Mouse (Mus musculus) stomach, embryonic 15.5 days (tissue): ENCODE results near the gene Spats2. TPM values are rescaled to one million over a fixed set of nuclear protein-coding genes. Genes with fewer than 3 reads are reported as not detected.

ENCODE experiments used
- ATAC-seq: fragments of 200-750 bp; cut with Nextera tagmentation; 2 replicates; pipeline ENCODE4 v1.8.0; 2017; ENCODE audit warnings: low read depth, moderate number of reproducible peaks, moderate TSS enrichment; ENCODE audit not compliant: insufficient read depth, low FRiP score
- H3K27ac ChIP-seq: fragments of 300-500 bp; sonication (generic); 2 replicates; pipeline ENCODE4 v1.5.1; 2015; ENCODE audit warnings: mild to moderate bottlenecking, inconsistent platforms
- H3K27me3 ChIP-seq: fragments of 300-500 bp; sonication (generic); replicated peaks from 2 replicates; pipeline ENCODE4 v1.6.1; 2015; ENCODE audit warnings: inconsistent platforms
- H3K36me3 ChIP-seq: fragments of 300-500 bp; sonication (generic); 2 replicates; pipeline ENCODE4 v1.6.1; 2015; ENCODE audit warnings: inconsistent platforms
- H3K4me1 ChIP-seq: fragments of 300-500 bp; sonication (generic); 2 replicates; pipeline ENCODE4 v1.6.1; 2015; ENCODE audit warnings: inconsistent platforms
- H3K4me2 ChIP-seq: fragments of 300-500 bp; sonication (generic); 2 replicates; pipeline ENCODE4 v1.6.1; 2015; ENCODE audit warnings: mild to moderate bottlenecking, inconsistent platforms
- H3K4me3 ChIP-seq: fragments of 300-500 bp; sonication (generic); replicated peaks from 2 replicates; pipeline ENCODE4 v1.5.1; 2015; ENCODE audit warnings: inconsistent platforms
- H3K9ac ChIP-seq: fragments of 300-500 bp; sonication (generic); 2 replicates; pipeline ENCODE4 v1.6.1; 2015; ENCODE audit warnings: inconsistent platforms
- H3K9me3 ChIP-seq: fragments of 300-500 bp; sonication (generic); 2 replicates; pipeline ENCODE4 v1.6.1; 2016; ENCODE audit warnings: inconsistent platforms
- WGBS: fragments of 180-500 bp; shearing (Covaris S2); methylation state at CpG from one replicate; pipeline ENCODE4 v1.1.7; 2015; 5-methylcytosine and 5-hydroxymethylcytosine counted together
- polyA plus RNA-seq: library from polyadenylated mRNA; unstranded; fragments of >200 nt; fragmentation: Nextera tagmentation; extraction: Ambion mirVana; gene quantifications from 2 replicates; pipeline ENCODE4 v1.2.1, GENCODE M21; 2015

Spats2 gene
- polyA plus RNA-seq, 1 experiment from 2014 or later: 28.3 TPM

GRCm38 (mm10) chr15:99088292-99088691 is 37.4 kb upstream of the Spats2 start:
- Histone ChIP-seq H3K36me3 (peaks cover 4% of the 10 kb centered on the region; the same call in 1 of the 2 replicates), H3K4me3 (peak overlapping the region; percentile 30; the same call in 1 of the 2 replicates), H3K9me3 (no peaks in the 10 kb centered on the region), H3K27ac (no peak overlapping the region), H3K9ac (no peak overlapping the region), H3K27me3 (peaks cover 89% of the 10 kb centered on the region), H3K4me1 (peaks cover 21% of the 10 kb centered on the region), H3K4me2 (peak overlapping the region; percentile 58)
- peak; percentile 41; the same call in 1 of the 2 replicates for ATAC-seq
- under 1% methylated on average over 27 of the region's 27 CpGs for WGBS

GRCm38 (mm10) chr15:99089069-99089468 is 36.6 kb upstream of the Spats2 start:
- H3K4me1 ChIP-seq: peaks cover 23% of the 10 kb centered on the region
- H3K4me3 ChIP-seq: no peak overlapping the region
- peak overlapping the region; percentile 58; the same call in 1 of the 2 replicates for H3K4me2 ChIP-seq
- H3K9me3 ChIP-seq: no peaks in the 10 kb centered on the region
- H3K27ac ChIP-seq: no peak overlapping the region
- H3K36me3 ChIP-seq: no peaks in the 10 kb centered on the region
- no peak overlapping the region for H3K9ac ChIP-seq
- ATAC-seq: no peak
- WGBS: 19% methylated on average over 14 of the region's 14 CpGs
- peaks cover 90% of the 10 kb centered on the region for H3K27me3 ChIP-seq

- ATAC-seq: no peak
- peak within 1 kb of the TSS; percentile 92 for H3K4me2 ChIP-seq
- 0 out of 2 replicates have a peak within 1 kb of the TSS, but pooled peaks have one; percentile 3 for H3K9ac ChIP-seq
- 59% methylated on average over 8 of the region's 8 CpGs for WGBS
- H3K27me3 ChIP-seq: peaks cover 89% of the 10 kb centered on the region
- H3K36me3 ChIP-seq: no peaks in the 10 kb centered on the region
- H3K27ac ChIP-seq: no peak within 1 kb of the TSS
- peaks cover 39% of the 10 kb centered on the region for H3K4me1 ChIP-seq
- no peaks in the 10 kb centered on the region for H3K9me3 ChIP-seq
- peak within 1 kb of the TSS; percentile 42 for H3K4me3 ChIP-seq
These were observed 32.8 kb upstream of the Spats2 start, which contains the start of gene Dnajc22 for GRCm38 (mm10) chr15:99092870-99093269. TSS of gene Dnajc22 (plus strand) at chr15:99093170.

- no peak overlapping the region for H3K27ac ChIP-seq
These were observed 32.1 kb upstream of the Spats2 start for GRCm38 (mm10) chr15:99093291-99094258.

GRCm38 (mm10) chr15:99094631-99095270 is 31.0 kb upstream of the Spats2 start:
- ATAC-seq: no peak
- H3K27ac ChIP-seq: no peak overlapping the region
- peak overlapping the region; percentile 35 for H3K4me2 ChIP-seq
- peaks cover 85% of the 10 kb centered on the region for H3K27me3 ChIP-seq
- no peaks in the 10 kb centered on the region for H3K9me3 ChIP-seq
- H3K36me3 ChIP-seq: no peaks in the 10 kb centered on the region
- H3K4me1 ChIP-seq: peaks cover 47% of the 10 kb centered on the region
- WGBS: 3% methylated on average over 27 of the region's 27 CpGs
- H3K9ac ChIP-seq: no peak overlapping the region
- no peak overlapping the region for H3K4me3 ChIP-seq

More at GRCm38 (mm10) chr15:99093291-99094258, 32.1 kb upstream of the Spats2 start:
- peaks cover 89% of the 10 kb centered on the region for H3K27me3 ChIP-seq
- H3K4me2 ChIP-seq: peak overlapping the region; percentile 92
- whole genome bisulfite sequencing: 2% methylated on average over 56 of the region's 56 CpGs
- peak overlapping the region; percentile 42 for H3K4me3 ChIP-seq
- H3K9ac ChIP-seq: 0 out of 2 replicates have a peak overlapping the region, but pooled peaks have one; percentile 3
- no peak; the same call in 1 of the 2 replicates for ATAC-seq
- peaks cover 39% of the 10 kb centered on the region for H3K4me1 ChIP-seq
- no peaks in the 10 kb centered on the region for H3K9me3 ChIP-seq
- H3K36me3 ChIP-seq: no peaks in the 10 kb centered on the region

- 13% methylated on average over 6 of the region's 6 CpGs for WGBS
- no peak overlapping the region for H3K27ac ChIP-seq
- H3K36me3 ChIP-seq: no peaks in the 10 kb centered on the region
- no peak overlapping the region for H3K4me2 ChIP-seq
- H3K4me1 ChIP-seq: peaks cover 47% of the 10 kb centered on the region
- H3K27me3 ChIP-seq: peaks cover 80% of the 10 kb centered on the region
- no peak overlapping the region for H3K4me3 ChIP-seq
- no peak overlapping the region for H3K9ac ChIP-seq
- no peaks in the 10 kb centered on the region for H3K9me3 ChIP-seq
- no peak for ATAC-seq
These were observed 30.4 kb upstream of the Spats2 start for GRCm38 (mm10) chr15:99095356-99095755.

GRCm38 (mm10) chr15:99096061-99096793 is 29.5 kb upstream of the Spats2 start:
- Histone ChIP-seq H3K36me3 (no peaks in the 10 kb centered on the region), H3K9ac (no peak overlapping the region), H3K4me3 (peak overlapping the region; percentile 35), H3K27ac (no peak overlapping the region), H3K4me1 (peaks cover 47% of the 10 kb centered on the region), H3K4me2 (peak overlapping the region; percentile 74), H3K27me3 (peaks cover 71% of the 10 kb centered on the region), H3K9me3 (no peaks in the 10 kb centered on the region)
- ATAC-seq: no peak
- WGBS: 7% methylated on average over 24 of the region's 24 CpGs

- peaks cover 67% of the 10 kb centered on the region for H3K27me3 ChIP-seq
- no peak overlapping the region for H3K9ac ChIP-seq
- no peak overlapping the region for H3K27ac ChIP-seq
- ATAC-seq: no peak
- peak overlapping the region; percentile 35 for H3K4me3 ChIP-seq
- no peaks in the 10 kb centered on the region for H3K9me3 ChIP-seq
- under 1% methylated on average over 56 of the region's 58 CpGs for WGBS
- peaks cover 47% of the 10 kb centered on the region for H3K4me1 ChIP-seq
- no peaks in the 10 kb centered on the region for H3K36me3 ChIP-seq
- H3K4me2 ChIP-seq: peak overlapping the region; percentile 74
These were observed 28.8 kb upstream of the Spats2 start for GRCm38 (mm10) chr15:99096831-99097500.

- no peak for ATAC-seq
- Histone ChIP-seq H3K9me3 (no peaks in the 10 kb centered on the region), H3K4me2 (peak overlapping the region; percentile 74), H3K4me1 (peaks cover 47% of the 10 kb centered on the region), H3K27ac (no peak overlapping the region), H3K27me3 (peaks cover 57% of the 10 kb centered on the region), H3K36me3 (no peaks in the 10 kb centered on the region), H3K9ac (0 out of 2 replicates have a peak overlapping the region, but pooled peaks have one; percentile 22), H3K4me3 (peak overlapping the region; percentile 35)
- 2% methylated on average over 39 of the region's 39 CpGs for WGBS
These were observed 27.8 kb upstream of the Spats2 start for GRCm38 (mm10) chr15:99097840-99098492.

- Histone ChIP-seq H3K27ac (no peak overlapping the region), H3K9ac (no peak overlapping the region), H3K4me2 (peak overlapping the region; percentile 74), H3K4me1 (peaks cover 44% of the 10 kb centered on the region), H3K4me3 (peak overlapping the region; percentile 35), H3K36me3 (no peaks in the 10 kb centered on the region), H3K27me3 (peaks cover 52% of the 10 kb centered on the region), H3K9me3 (no peaks in the 10 kb centered on the region)
- no peak for ATAC-seq
- 2% methylated on average over 9 of the region's 9 CpGs for WGBS
These were observed 27.2 kb upstream of the Spats2 start for GRCm38 (mm10) chr15:99098493-99098861.
